Mouse (Mus musculus): Measurements from ENCODE around the gene Dok1. TPM values are rescaled to one million over a fixed set of nuclear protein-coding genes. Genes with fewer than 3 reads are reported as not detected.

Gene Dok1
- polyA plus RNA-seq, 1 experiment: 41.3 TPM

DNA sequence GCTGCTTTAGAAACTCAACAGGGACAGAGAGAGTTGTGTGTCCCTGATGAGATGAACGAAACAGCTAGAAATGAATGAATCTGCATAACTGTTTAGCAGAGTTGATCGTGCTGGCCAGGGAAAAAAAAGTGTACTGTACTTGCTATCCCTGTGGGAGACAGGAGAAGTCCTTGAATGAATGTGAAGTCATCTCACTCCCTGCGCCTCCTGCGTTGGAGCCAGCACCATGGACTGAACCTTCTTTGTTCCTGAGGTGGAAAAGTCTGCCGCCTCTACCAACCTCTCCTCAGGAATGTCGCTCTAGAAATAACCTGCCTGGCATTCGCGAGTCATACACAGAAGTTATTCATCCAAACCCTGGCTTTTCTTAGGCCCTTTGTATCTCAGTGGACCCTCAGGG is 33.3 kb downstream of the Dok1 start:
- no peaks in the 10 kb centered on the region for H3K27me3 ChIP-seq (ENCODE audit: control insufficient read depth, insufficient read depth, insufficient read length)
- no peak overlapping the region for H3K4me2 ChIP-seq (ENCODE audit: low read depth)
- H3ac ChIP-seq (ENCODE audit: control insufficient read depth, insufficient read length): no peak overlapping the region
- H3K4me3 ChIP-seq: no peak overlapping the region
- TF ChIP-seq CEBPB (IDR thresholded peaks at IDR 0.05; ENCODE audit: insufficient read depth, poor library complexity, severe bottlenecking) (no peak), REST (IDR thresholded peaks at IDR 0.05; ENCODE audit: insufficient read depth, insufficient read length) (no peak), POLR2A (IDR thresholded peaks at IDR 0.05; ENCODE audit: insufficient read length, low read depth) (no peak), MAX (IDR thresholded peaks at IDR 0.05; ENCODE audit: low read depth) (no peak), TCF12 (IDR thresholded peaks at IDR 0.05; ENCODE audit: insufficient read depth, poor library complexity, severe bottlenecking) (no peak), POLR2AphosphoS2 (IDR thresholded peaks at IDR 0.05; ENCODE audit: insufficient read length, low read depth) (no peak), USF1 (IDR thresholded peaks at IDR 0.05; ENCODE audit: low read depth) (no peak), SRF (IDR thresholded peaks at IDR 0.05; ENCODE audit: control insufficient read depth, insufficient read length, low read depth) (no peak), MYOD1 (IDR thresholded peaks at IDR 0.05; ENCODE audit: control insufficient read depth in 1 of 3, insufficient read length in 2 of 3, low read depth in 2 of 3) (no peak), TCF3 (IDR thresholded peaks at IDR 0.05; ENCODE audit: insufficient read length, low read depth) (no peak)
- H3K36me3 ChIP-seq (ENCODE audit: control insufficient read depth, insufficient read depth): no peaks in the 10 kb centered on the region
- no peaks in the 10 kb centered on the region for H3K79me2 ChIP-seq (ENCODE audit: control insufficient read depth, insufficient read depth)

DNA sequence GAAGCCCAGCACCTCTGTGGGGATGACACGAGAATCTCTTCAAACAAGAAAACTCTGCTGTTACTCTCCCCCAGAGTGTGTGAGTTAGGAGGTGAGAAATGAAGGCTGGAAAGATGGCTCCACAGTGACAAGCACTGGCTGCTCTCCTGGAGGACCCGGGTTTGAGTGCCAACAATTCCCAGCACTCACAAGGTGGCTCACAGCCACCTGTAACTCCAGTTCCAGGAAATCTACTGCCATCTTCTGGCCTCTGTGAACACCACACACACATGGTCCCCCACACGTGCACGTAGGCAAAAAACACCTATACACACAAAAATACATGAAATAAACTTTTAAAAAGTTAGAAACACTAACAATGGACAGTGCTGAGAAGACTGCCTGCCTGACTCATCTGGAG is 34.9 kb downstream of the Dok1 start:
- TF ChIP-seq E2F4 (IDR thresholded peaks at IDR 0.05; ENCODE audit: insufficient read depth) (no peak), MYOG (IDR thresholded peaks at IDR 0.05; ENCODE audit: control insufficient read depth in 1 of 3, insufficient read depth in 1 of 3, insufficient read length in 2 of 3, low read depth in 2 of 3) (no peak), TCF3 (IDR thresholded peaks at IDR 0.05; ENCODE audit: insufficient read length, low read depth) (no peak), CEBPB (IDR thresholded peaks at IDR 0.05; ENCODE audit: insufficient read depth, poor library complexity, severe bottlenecking) (no peak), REST (IDR thresholded peaks at IDR 0.05; ENCODE audit: insufficient read depth, insufficient read length) (no peak), MYOD1 (IDR thresholded peaks at IDR 0.05; ENCODE audit: control insufficient read depth in 1 of 3, insufficient read length in 2 of 3, low read depth in 2 of 3) (no peak), SRF (IDR thresholded peaks at IDR 0.05; ENCODE audit: control insufficient read depth, insufficient read length, low read depth) (no peak), POLR2AphosphoS2 (IDR thresholded peaks at IDR 0.05; ENCODE audit: insufficient read length, low read depth) (no peak), MAX (IDR thresholded peaks at IDR 0.05; ENCODE audit: low read depth) (no peak), USF1 (IDR thresholded peaks at IDR 0.05; ENCODE audit: low read depth) (no peak), TCF12 (IDR thresholded peaks at IDR 0.05; ENCODE audit: insufficient read depth, poor library complexity, severe bottlenecking) (no peak), POLR2A (IDR thresholded peaks at IDR 0.05; ENCODE audit: insufficient read length, low read depth) (no peak)
- no peak overlapping the region for H3ac ChIP-seq (ENCODE audit: control insufficient read depth, insufficient read length)

DNA sequence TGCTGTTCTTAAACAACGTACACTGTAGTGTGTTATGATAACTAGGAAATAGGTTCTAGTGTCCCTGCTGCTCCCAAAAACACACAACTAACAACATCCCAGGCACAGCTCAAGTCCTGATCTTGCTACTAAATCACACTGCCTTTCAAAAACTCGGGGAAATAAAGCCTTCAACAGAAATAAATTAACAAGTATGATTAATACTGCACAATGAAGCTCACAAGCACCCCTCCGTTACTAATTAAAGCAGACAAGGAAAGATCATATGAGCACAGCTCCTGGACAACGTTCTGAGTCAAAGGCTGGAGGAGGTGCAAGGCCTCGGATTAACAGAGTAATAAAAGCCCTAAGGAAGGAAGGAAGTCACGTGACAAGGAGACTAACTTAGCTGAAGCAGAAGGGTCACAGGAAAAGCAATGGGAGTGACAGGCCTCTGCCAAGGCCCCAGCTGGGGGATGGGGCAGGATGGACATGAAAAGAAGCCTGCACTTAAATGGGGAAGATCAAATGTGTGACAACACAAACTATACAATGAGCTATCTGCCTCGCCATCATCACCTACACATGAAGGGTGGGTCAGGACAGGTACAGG is 35.7 kb downstream of the Dok1 start:
- no peaks in the 10 kb centered on the region for H3K36me3 ChIP-seq (ENCODE audit: control insufficient read depth, insufficient read depth)
- no peaks in the 10 kb centered on the region for H3K27me3 ChIP-seq (ENCODE audit: control insufficient read depth, insufficient read depth, insufficient read length)
- peak overlapping the region; percentile 4 for H3K4me3 ChIP-seq
- peak overlapping the region; percentile 96 for H3K4me2 ChIP-seq (ENCODE audit: low read depth)
- no peaks in the 10 kb centered on the region for H3K79me2 ChIP-seq (ENCODE audit: control insufficient read depth, insufficient read depth)
- no peak overlapping the region for H3ac ChIP-seq (ENCODE audit: control insufficient read depth, insufficient read length)
- TF ChIP-seq USF1 (IDR thresholded peaks at IDR 0.05; ENCODE audit: low read depth) (peak; percentile 78), E2F4 (IDR thresholded peaks at IDR 0.05; ENCODE audit: insufficient read depth) (no peak)

More for the DNA sequence above, 34.9 kb downstream of the Dok1 start:
- no peak overlapping the region for H3K4me2 ChIP-seq (ENCODE audit: low read depth)
- H3K27me3 ChIP-seq (ENCODE audit: control insufficient read depth, insufficient read depth, insufficient read length): no peaks in the 10 kb centered on the region
- H3K4me3 ChIP-seq: no peak overlapping the region
- no peaks in the 10 kb centered on the region for H3K79me2 ChIP-seq (ENCODE audit: control insufficient read depth, insufficient read depth)
- no peaks in the 10 kb centered on the region for H3K36me3 ChIP-seq (ENCODE audit: control insufficient read depth, insufficient read depth)

DNA sequence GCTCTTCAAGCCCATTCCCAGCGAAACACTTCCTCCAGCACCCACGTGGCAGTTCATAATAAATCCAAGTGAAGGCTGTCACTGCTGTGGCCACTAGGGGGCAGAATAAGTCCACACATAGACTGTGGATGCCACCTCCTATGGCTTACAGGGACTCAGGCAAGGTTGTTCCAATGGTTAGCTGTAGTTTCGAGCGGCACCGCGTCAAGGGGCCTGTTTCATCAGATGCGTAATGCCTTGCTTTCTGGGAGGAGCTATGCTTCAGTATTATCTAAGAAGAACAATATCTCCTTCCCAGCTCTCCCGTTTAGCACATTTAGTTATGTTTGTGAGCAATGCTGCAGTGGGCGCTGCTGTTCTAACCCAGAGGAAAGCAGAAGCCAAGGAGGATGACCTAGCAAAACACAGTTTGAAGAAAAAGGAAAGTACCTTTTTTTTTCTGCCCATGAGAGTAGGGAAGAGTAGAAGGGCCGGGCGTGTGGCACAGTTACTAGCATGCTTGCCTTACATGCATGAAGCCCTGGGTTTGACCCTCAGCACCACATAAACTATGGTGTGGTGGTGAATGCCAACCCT is 36.4 kb downstream of the Dok1 start:
- peak; percentile 78 for TF ChIP-seq USF1 (IDR thresholded peaks at IDR 0.05; ENCODE audit: low read depth)
- TF ChIP-seq MYOG (IDR thresholded peaks at IDR 0.05; ENCODE audit: control insufficient read depth in 1 of 3, insufficient read depth in 1 of 3, insufficient read length in 2 of 3, low read depth in 2 of 3): no peak
- 0 out of 2 replicates have a peak, but pooled peaks have one; percentile 37 for TF ChIP-seq CEBPB (IDR thresholded peaks at IDR 0.05; ENCODE audit: insufficient read depth, poor library complexity, severe bottlenecking)
- TF ChIP-seq MYOD1 (IDR thresholded peaks at IDR 0.05; ENCODE audit: control insufficient read depth in 1 of 3, insufficient read length in 2 of 3, low read depth in 2 of 3): no peak
- TF ChIP-seq TCF3 (IDR thresholded peaks at IDR 0.05; ENCODE audit: insufficient read length, low read depth): no peak
- TF ChIP-seq MAX (IDR thresholded peaks at IDR 0.05; ENCODE audit: low read depth): peak; percentile 79
- TF ChIP-seq SRF (IDR thresholded peaks at IDR 0.05; ENCODE audit: control insufficient read depth, insufficient read length, low read depth): peak; percentile 32
- no peak for TF ChIP-seq REST (IDR thresholded peaks at IDR 0.05; ENCODE audit: insufficient read depth, insufficient read length)
- no peak for TF ChIP-seq POLR2A (IDR thresholded peaks at IDR 0.05; ENCODE audit: insufficient read length, low read depth)
- TF ChIP-seq E2F4 (IDR thresholded peaks at IDR 0.05; ENCODE audit: insufficient read depth): no peak
- no peak for TF ChIP-seq POLR2AphosphoS2 (IDR thresholded peaks at IDR 0.05; ENCODE audit: insufficient read length, low read depth)
- TF ChIP-seq TCF12 (IDR thresholded peaks at IDR 0.05; ENCODE audit: insufficient read depth, poor library complexity, severe bottlenecking): no peak
- Histone ChIP-seq H3K4me2 (ENCODE audit: low read depth) (peak overlapping the region; percentile 96), H3K79me2 (ENCODE audit: control insufficient read depth, insufficient read depth) (no peaks in the 10 kb centered on the region), H3K27me3 (ENCODE audit: control insufficient read depth, insufficient read depth, insufficient read length) (no peaks in the 10 kb centered on the region), H3K4me3 (peak overlapping the region; percentile 4), H3ac (ENCODE audit: control insufficient read depth, insufficient read length) (no peak overlapping the region), H3K36me3 (ENCODE audit: control insufficient read depth, insufficient read depth) (no peaks in the 10 kb centered on the region)

DNA sequence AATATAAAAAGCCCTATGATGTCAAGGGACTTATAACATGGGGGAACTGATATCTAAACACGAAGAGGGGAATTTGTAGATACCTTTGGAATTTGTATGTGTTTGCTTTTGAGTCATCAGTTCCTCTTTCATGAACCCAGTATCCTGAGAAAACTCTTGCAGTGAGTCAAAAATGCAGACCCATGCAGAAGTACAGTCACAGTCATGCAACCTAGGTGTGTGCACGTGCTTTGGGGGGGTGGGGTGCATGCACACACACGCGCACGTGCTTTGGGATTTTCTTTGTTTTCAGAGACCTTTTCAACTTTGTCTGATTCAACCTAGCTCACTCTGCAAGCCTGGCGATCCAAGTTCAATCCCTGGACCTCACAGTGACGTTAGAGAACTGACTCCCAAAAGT is 38.9 kb downstream of the Dok1 start:
- H3K4me2 ChIP-seq (ENCODE audit: low read depth): no peak overlapping the region
- no peak overlapping the region for H3K4me3 ChIP-seq
- H3K36me3 ChIP-seq (ENCODE audit: control insufficient read depth, insufficient read depth): no peaks in the 10 kb centered on the region
- H3ac ChIP-seq (ENCODE audit: control insufficient read depth, insufficient read length): no peak overlapping the region
- no peaks in the 10 kb centered on the region for H3K79me2 ChIP-seq (ENCODE audit: control insufficient read depth, insufficient read depth)
- TF ChIP-seq CEBPB (IDR thresholded peaks at IDR 0.05; ENCODE audit: insufficient read depth, poor library complexity, severe bottlenecking) (no peak), E2F4 (IDR thresholded peaks at IDR 0.05; ENCODE audit: insufficient read depth) (no peak), POLR2A (IDR thresholded peaks at IDR 0.05; ENCODE audit: insufficient read length, low read depth) (no peak), TCF12 (IDR thresholded peaks at IDR 0.05; ENCODE audit: insufficient read depth, poor library complexity, severe bottlenecking) (no peak), USF1 (IDR thresholded peaks at IDR 0.05; ENCODE audit: low read depth) (no peak), SRF (IDR thresholded peaks at IDR 0.05; ENCODE audit: control insufficient read depth, insufficient read length, low read depth) (no peak), MYOD1 (IDR thresholded peaks at IDR 0.05; ENCODE audit: control insufficient read depth in 1 of 3, insufficient read length in 2 of 3, low read depth in 2 of 3) (no peak), POLR2AphosphoS2 (IDR thresholded peaks at IDR 0.05; ENCODE audit: insufficient read length, low read depth) (no peak), MYOG (IDR thresholded peaks at IDR 0.05; ENCODE audit: control insufficient read depth in 1 of 3, insufficient read depth in 1 of 3, insufficient read length in 2 of 3, low read depth in 2 of 3) (no peak), TCF3 (IDR thresholded peaks at IDR 0.05; ENCODE audit: insufficient read length, low read depth) (no peak), MAX (IDR thresholded peaks at IDR 0.05; ENCODE audit: low read depth) (no peak), REST (IDR thresholded peaks at IDR 0.05; ENCODE audit: insufficient read depth, insufficient read length) (no peak)
- no peaks in the 10 kb centered on the region for H3K27me3 ChIP-seq (ENCODE audit: control insufficient read depth, insufficient read depth, insufficient read length)
